Mouse (Mus musculus): Measurements from ENCODE around the gene Angptl2. TPM values are rescaled to one million over a fixed set of nuclear protein-coding genes. Genes with fewer than 3 reads are reported as not detected.

The Angptl2 gene
- polyA plus RNA-seq (2017; shearing (Covaris generic)) = 24.5 TPM

DNA sequence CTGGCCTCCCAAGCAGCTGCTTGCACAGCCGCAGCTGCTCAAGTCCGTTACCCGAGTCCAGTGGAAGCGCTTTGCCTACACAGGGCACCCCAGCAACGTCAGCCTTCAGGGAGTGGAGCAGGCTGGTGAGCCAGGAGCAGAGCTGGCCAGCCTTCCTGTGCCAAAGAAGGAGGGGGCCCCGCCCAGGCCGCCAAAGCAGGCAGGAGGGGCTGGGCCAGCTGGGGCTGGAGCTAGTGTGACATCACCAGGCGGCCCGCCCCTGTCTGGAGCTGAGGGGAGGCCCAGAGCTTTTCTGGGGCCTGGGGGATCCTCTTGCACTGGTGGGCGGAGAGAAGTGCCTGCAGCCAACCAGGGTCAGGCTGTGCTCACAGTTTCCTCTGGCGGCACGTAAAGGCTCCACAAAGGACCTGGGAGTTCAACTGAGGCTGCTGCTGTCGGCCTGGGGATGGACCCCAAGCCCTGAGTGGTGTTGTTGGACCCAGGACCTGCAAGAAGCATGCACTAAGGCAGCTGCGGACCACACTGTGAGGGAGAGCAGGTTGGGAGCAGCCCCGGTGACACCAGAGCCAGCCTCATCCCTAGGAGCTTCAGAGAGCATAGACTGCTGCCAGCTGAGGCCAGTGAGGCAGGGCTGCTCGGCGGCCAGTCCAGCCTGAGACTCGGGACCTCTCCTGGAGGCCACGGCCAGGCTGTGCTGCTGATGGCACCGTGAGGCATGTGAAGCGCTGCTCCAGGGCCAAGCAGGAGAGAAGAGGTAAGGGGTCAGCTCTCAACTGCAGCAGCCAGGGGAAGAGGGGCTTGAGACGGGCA is at the start of gene Angptl2:
Gene Angptl2, plus strand, starts transcription at position 370 of the 810 bp plus-strand sequence.

Other genes starting within 250 kb of the Angptl2 start
- 14.6 TPM for gene Slc2a8, start 234.0 kb upstream of the Angptl2 start, polyA plus RNA-seq (2017; shearing (Covaris generic))
- 2.1 TPM for gene Garnl3, start 84.4 kb upstream of the Angptl2 start, polyA plus RNA-seq (2017; shearing (Covaris generic))
- gene Ralgps1, start 155.4 kb downstream of the Angptl2 start, polyA plus RNA-seq (2017; shearing (Covaris generic)) = 8.3 TPM
- gene Zbtb34, start 215.3 kb downstream of the Angptl2 start, polyA plus RNA-seq (2017; shearing (Covaris generic)) = 2.9 TPM